Mouse (Mus musculus): Measurements from ENCODE around the gene Hnrnph2. TPM values are rescaled to one million over a fixed set of nuclear protein-coding genes. Genes with fewer than 3 reads are reported as not detected.

Hnrnph2 gene
- polyA plus RNA-seq, 1 experiment, result 117 TPM

DNA sequence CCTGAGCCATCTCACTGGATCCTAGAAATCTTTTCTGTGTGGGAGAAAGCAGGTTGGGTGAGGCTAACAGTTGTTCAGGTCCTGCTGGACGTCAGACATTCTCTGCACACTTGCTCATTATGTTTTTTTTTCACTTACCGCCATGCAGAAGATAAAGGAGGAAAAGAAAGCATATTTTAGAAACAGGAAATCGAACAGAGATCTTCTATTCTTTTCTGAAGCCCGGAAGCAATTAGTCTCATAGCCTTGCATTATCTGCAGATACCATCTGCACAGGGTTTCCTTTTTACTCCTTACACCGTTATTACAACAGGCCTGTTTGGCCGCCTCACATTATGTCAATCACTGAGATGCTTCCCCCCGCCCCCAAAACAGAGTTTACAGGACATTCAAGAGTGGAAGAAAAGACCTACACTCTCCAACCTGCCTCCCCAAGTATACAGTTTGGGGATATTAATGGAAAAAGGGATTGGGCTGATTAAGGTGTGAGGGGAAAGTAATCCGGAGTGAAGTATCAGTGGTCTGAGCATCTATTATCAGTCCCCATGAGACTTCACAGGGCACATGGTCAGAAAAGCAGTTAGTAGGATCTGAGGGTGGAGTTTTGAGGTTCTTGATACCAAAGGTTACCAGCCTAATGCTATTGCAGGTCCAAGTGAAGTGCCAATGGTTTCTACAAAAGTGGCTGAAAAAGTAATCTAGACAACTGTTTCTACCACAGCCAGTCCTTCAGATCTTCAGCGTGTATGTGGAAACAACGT is 40.2 kb downstream of the Hnrnph2 start:
- H3K27ac ChIP-seq (ENCODE audit: insufficient read depth, low read length), result no peak overlapping the region
- H3K4me1 ChIP-seq (ENCODE audit: control insufficient read depth, insufficient read depth, low read length), result no peaks in the 10 kb centered on the region
- TF ChIP-seq POLR2A (IDR thresholded peaks at IDR 0.05; ENCODE audit: low read depth, low read length), result no peak
- no peak overlapping the region for H3K4me3 ChIP-seq (ENCODE audit: insufficient read depth, low read length)

DNA sequence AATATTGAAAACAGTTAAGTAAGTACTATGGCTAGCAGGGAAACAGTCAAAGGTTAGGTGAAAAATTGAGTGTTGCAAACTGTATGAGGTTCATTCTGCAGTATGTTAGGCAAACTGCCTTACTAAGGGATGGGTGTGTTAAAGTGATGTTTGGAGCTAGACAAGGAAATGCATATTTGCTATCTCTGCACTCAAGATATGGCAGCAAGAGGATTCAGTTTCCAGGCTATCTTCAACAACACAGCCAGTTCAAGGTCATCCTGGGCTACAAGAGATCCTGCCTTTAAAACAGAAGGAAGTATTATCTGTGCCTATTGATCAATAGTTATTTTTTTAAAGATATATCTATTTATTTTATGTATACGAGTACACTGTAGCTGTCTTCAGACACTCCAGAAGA is 45.4 kb downstream of the Hnrnph2 start:
- Histone ChIP-seq H3K4me3 (ENCODE audit: insufficient read depth, low read length) (no peak overlapping the region), H3K27ac (ENCODE audit: insufficient read depth, low read length) (no peak overlapping the region), H3K4me1 (ENCODE audit: control insufficient read depth, insufficient read depth, low read length) (no peaks in the 10 kb centered on the region)
- no peak for TF ChIP-seq POLR2A (IDR thresholded peaks at IDR 0.05; ENCODE audit: low read depth, low read length)
- no peak for TF ChIP-seq CTCF (IDR thresholded peaks at IDR 0.05; ENCODE audit: borderline replicate concordance, insufficient read depth, low read length)

DNA sequence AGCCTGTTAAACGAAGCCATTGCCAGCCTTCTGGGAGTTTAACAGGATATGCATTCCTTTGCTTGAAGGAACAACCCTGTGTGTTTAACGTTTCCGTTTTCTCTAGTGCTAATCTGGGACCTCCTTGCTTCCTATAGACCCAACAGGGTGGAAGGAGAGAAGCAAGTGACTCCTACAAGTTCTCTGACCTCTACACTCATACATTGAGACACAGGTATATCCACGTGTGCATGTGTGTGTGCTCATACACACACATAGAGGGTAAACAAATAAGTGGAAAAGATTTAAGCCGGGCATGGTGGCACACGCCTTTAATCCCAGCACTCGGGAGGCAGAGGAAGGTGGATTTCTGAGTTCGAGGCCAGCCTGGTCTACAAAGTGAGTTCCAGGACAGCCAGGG is 46.4 kb downstream of the Hnrnph2 start:
- no peak overlapping the region for H3K27ac ChIP-seq (ENCODE audit: insufficient read depth, low read length)

DNA sequence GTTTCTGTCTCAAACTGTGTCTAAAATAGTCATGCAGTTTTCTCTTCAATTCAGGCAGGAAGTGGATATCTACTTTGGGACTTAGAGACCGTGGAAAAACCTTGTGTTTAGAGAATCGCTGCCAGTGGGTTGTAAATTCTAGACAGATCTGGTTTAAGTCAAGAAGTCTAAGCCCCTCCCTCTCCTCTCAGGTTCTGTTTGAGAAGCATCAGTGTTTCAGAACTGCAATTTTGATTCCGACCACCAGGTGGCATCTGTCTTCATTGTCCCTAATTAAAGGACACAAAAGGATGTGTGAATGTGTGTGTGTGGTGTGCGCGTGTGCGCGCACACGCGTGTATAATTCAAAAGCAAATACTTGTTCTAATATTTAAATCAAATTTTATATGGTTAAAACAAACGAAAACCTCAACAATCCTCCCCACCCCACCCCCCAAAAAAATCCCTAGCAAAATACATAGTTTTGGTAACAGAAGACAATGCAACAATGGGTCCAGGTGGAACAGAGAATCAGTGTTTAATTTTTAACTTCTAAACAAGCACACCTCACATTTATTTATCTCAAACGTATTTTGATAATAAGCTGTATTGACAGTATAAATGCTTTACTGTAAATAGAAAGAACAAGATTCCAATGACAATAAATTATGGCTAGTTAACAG is 47.2 kb downstream of the Hnrnph2 start:
- no peak overlapping the region for H3K27ac ChIP-seq (ENCODE audit: insufficient read depth, low read length)
- TF ChIP-seq CTCF (IDR thresholded peaks at IDR 0.05; ENCODE audit: borderline replicate concordance, insufficient read depth, low read length), result no peak
- no peak for TF ChIP-seq POLR2A (IDR thresholded peaks at IDR 0.05; ENCODE audit: low read depth, low read length)
- H3K4me1 ChIP-seq (ENCODE audit: control insufficient read depth, insufficient read depth, low read length), result no peaks in the 10 kb centered on the region
- H3K4me3 ChIP-seq (ENCODE audit: insufficient read depth, low read length), result no peak overlapping the region

More for the DNA sequence above, 46.4 kb downstream of the Hnrnph2 start:
- Histone ChIP-seq H3K4me3 (ENCODE audit: insufficient read depth, low read length) (no peak overlapping the region), H3K4me1 (ENCODE audit: control insufficient read depth, insufficient read depth, low read length) (no peaks in the 10 kb centered on the region)
- TF ChIP-seq CTCF (IDR thresholded peaks at IDR 0.05; ENCODE audit: borderline replicate concordance, insufficient read depth, low read length), result no peak
- no peak for TF ChIP-seq POLR2A (IDR thresholded peaks at IDR 0.05; ENCODE audit: low read depth, low read length)

DNA sequence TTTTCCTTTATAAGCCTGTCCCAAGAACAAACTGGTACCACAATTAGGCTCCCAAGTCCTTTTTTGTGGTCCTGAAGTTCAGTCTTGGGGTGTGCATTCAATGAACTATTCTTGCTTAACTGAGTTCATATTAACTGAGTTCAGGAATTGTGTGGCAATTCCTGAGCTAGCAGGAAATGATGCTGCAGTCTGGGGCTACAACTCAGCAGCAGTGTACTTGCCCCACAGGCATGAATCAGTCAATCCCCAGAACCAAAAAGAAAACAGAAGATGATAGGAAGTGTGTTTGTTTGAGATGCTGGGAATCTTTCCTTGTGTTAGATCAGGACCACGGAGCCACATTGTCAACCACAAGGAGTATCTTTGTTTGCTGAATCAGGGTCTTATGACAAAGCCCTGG is 51.1 kb downstream of the Hnrnph2 start:
- Histone ChIP-seq H3K4me3 (ENCODE audit: insufficient read depth, low read length) (no peak overlapping the region), H3K4me1 (ENCODE audit: control insufficient read depth, insufficient read depth, low read length) (no peaks in the 10 kb centered on the region), H3K27ac (ENCODE audit: insufficient read depth, low read length) (no peak overlapping the region)
- no peak for TF ChIP-seq CTCF (IDR thresholded peaks at IDR 0.05; ENCODE audit: borderline replicate concordance, insufficient read depth, low read length)
- no peak for TF ChIP-seq POLR2A (IDR thresholded peaks at IDR 0.05; ENCODE audit: low read depth, low read length)

Other genes with a start within 250 kb of the Hnrnph2 start
- gene Drp2, start 196.6 kb upstream of the Hnrnph2 start, polyA plus RNA-seq (2011; ENCODE audit: insufficient read length, low read depth, missing spikeins), result 2.3 and 5.1 TPM in 2 replicates
- gene Taf7l, start 124.7 kb upstream of the Hnrnph2 start, polyA plus RNA-seq (2011; ENCODE audit: insufficient read length, low read depth, missing spikeins), result 0.38 and 0.46 TPM in 2 replicates
- 33.3 and 34.3 TPM in 2 replicates for gene Timm8a1, start 59.3 kb upstream of the Hnrnph2 start, polyA plus RNA-seq (2011; ENCODE audit: insufficient read length, low read depth, missing spikeins)
- 0.61 TPM in 1 of 2 replicates, not detected in the other for gene Btk, start 17.6 kb upstream of the Hnrnph2 start, polyA plus RNA-seq (2011; ENCODE audit: insufficient read length, low read depth, missing spikeins)
- gene Rpl36a, start 15.5 kb upstream of the Hnrnph2 start, polyA plus RNA-seq (2011; ENCODE audit: insufficient read length, low read depth, missing spikeins), result 765 and 790 TPM in 2 replicates
- gene Gla, start 54 bp upstream of the Hnrnph2 start, polyA plus RNA-seq (2011; ENCODE audit: insufficient read length, low read depth, missing spikeins), result 11.2 and 14.7 TPM in 2 replicates
- gene Armcx4, start 85.3 kb downstream of the Hnrnph2 start, polyA plus RNA-seq (2011; ENCODE audit: insufficient read length, low read depth, missing spikeins), result 19.0 and 22.5 TPM in 2 replicates
- 34.1 and 39.4 TPM in 2 replicates for gene Armcx1, start 116.8 kb downstream of the Hnrnph2 start, polyA plus RNA-seq (2011; ENCODE audit: insufficient read length, low read depth, missing spikeins)
- 13.6 and 21.7 TPM in 2 replicates for gene Armcx6, start 150.2 kb downstream of the Hnrnph2 start, polyA plus RNA-seq (2011; ENCODE audit: insufficient read length, low read depth, missing spikeins)
- 71.6 and 81.0 TPM in 2 replicates for gene Armcx3, start 155.4 kb downstream of the Hnrnph2 start, polyA plus RNA-seq (2011; ENCODE audit: insufficient read length, low read depth, missing spikeins)
- 108 and 127 TPM in 2 replicates for gene Armcx2, start 208.0 kb downstream of the Hnrnph2 start, polyA plus RNA-seq (2011; ENCODE audit: insufficient read length, low read depth, missing spikeins)